ENCODE assay signal across 8 mouse cellular contexts in genomic region chr6:91776543-91776942, GRCm38 (mm10). TPM values are rescaled to one million over a fixed set of nuclear protein-coding genes. Genes with fewer than 3 reads are reported as not detected.
DNase-seq lines count a peak whose midpoint lies in the region; ATAC-seq and TF ChIP-seq lines count a peak whose summit lies in the region.

No protein-coding gene starts in this region.

- no peaks in the 10 kb centered on the region for H3K27me3 ChIP-seq in heart, adult 2 months (ENCODE audit: control insufficient read depth, insufficient read depth, low read length)
- H3K27me3 ChIP-seq in heart, embryonic 11.5 days (ENCODE audit: control insufficient read depth, insufficient read depth, low read length) = 0 out of 2 replicates have a peak, but pooled peaks cover 4% of the 10 kb centered on the region
- H3K27me3 ChIP-seq in kidney, embryonic 16.5 days (ENCODE audit: insufficient read depth, low read length) = no peaks in the 10 kb centered on the region
- H3K27me3 ChIP-seq in lung, embryonic 16.5 days (ENCODE audit: control insufficient read depth, insufficient read depth, low read depth, low read length) = no peaks in the 10 kb centered on the region; the same call in 1 of the 2 replicates

- H3K4me1 ChIP-seq in heart, adult 2 months (ENCODE audit: control insufficient read depth, insufficient read depth, low read length) = no peaks in the 10 kb centered on the region
- no peaks in the 10 kb centered on the region for H3K4me1 ChIP-seq in heart, embryonic 11.5 days (ENCODE audit: control insufficient read depth, insufficient read depth, low read length)
- H3K4me1 ChIP-seq in kidney, embryonic 16.5 days (ENCODE audit: insufficient read depth, low read length) = no peaks in the 10 kb centered on the region
- H3K4me1 ChIP-seq in lung, embryonic 16.5 days (replicated peaks; ENCODE audit: control insufficient read depth, insufficient read depth, low read length) = no peaks in the 10 kb centered on the region

- H3K27ac ChIP-seq in heart, adult 2 months = no peak overlapping the region
- no peak overlapping the region for H3K27ac ChIP-seq in heart, embryonic 11.5 days (ENCODE audit: low read depth, low read length)
- H3K27ac ChIP-seq in kidney, embryonic 16.5 days (ENCODE audit: low read length) = no peak overlapping the region
- no peak overlapping the region for H3K27ac ChIP-seq in lung, embryonic 16.5 days (ENCODE audit: low read length)

- H3K4me3 ChIP-seq in heart, adult 2 months = no peak overlapping the region
- H3K4me3 ChIP-seq in heart, embryonic 11.5 days (ENCODE audit: low read depth, low read length) = no peak overlapping the region
- no peak overlapping the region for H3K4me3 ChIP-seq in kidney, embryonic 16.5 days (ENCODE audit: low read length)
- no peak overlapping the region for H3K4me3 ChIP-seq in lung, embryonic 16.5 days (ENCODE audit: low read length)

- H3K9ac ChIP-seq in heart, adult 2 months (ENCODE audit: low read depth, low read length) = no peak overlapping the region
- no peak overlapping the region for H3K9ac ChIP-seq in heart, embryonic 11.5 days (ENCODE audit: low read depth, low read length)
- H3K9ac ChIP-seq in kidney, embryonic 16.5 days (replicated peaks; ENCODE audit: low read length) = no peak overlapping the region
- H3K9ac ChIP-seq in lung, embryonic 16.5 days (ENCODE audit: low read length) = no peak overlapping the region

- no peaks in the 10 kb centered on the region for H3K9me3 ChIP-seq in heart, embryonic 11.5 days (replicated peaks; ENCODE audit: control insufficient read depth, low read length)
- no peaks in the 10 kb centered on the region; the same call in 1 of the 2 replicates for H3K9me3 ChIP-seq in kidney, embryonic 16.5 days (ENCODE audit: low read length)
- no peaks in the 10 kb centered on the region for H3K9me3 ChIP-seq in lung, embryonic 16.5 days (ENCODE audit: control insufficient read depth, low read length)

- DNase-seq in heart, adult 2 months = peak; percentile 53 to 63
- DNase-seq in embryo, embryonic 10 days (ENCODE audit: low spot score) = peak; percentile 81
- DNase-seq in gastrocnemius, postnatal 36 days = peak; percentile 51
- DNase-seq in retina, embryonic 14.5 days (ENCODE audit: low spot score) = peak; percentile 86

- no peak; the same call in 1 of the 2 replicates for ATAC-seq in heart, embryonic 11.5 days (replicated peaks; ENCODE audit: insufficient number of reproducible peaks, low FRiP score, low TSS enrichment)
- ATAC-seq in activated CD4-positive, CD25-positive, alpha-beta regulatory T cell, adult 4 months = peak; percentile 69
- peak; percentile 84 for ATAC-seq in kidney, embryonic 16.5 days (ENCODE audit: low FRiP score, low TSS enrichment)
- ATAC-seq in lung, embryonic 16.5 days (ENCODE audit: low read depth) = peak; percentile 73; the same call in 1 of the 2 replicates

- H3K79me2 ChIP-seq in heart, adult 2 months (replicated peaks; ENCODE audit: control insufficient read depth, insufficient read depth, low read length) = no peaks in the 10 kb centered on the region

- TF ChIP-seq POLR2A in heart, adult 2 months (IDR thresholded peaks at IDR 0.05; ENCODE audit: insufficient read depth, low read depth, low read length) = no peak

- no peak overlapping the region for H3K4me2 ChIP-seq in heart, embryonic 11.5 days
- H3K4me2 ChIP-seq in kidney, embryonic 16.5 days (replicated peaks; ENCODE audit: low read depth, low read length) = no peak overlapping the region
- no peak overlapping the region for H3K4me2 ChIP-seq in lung, embryonic 16.5 days (ENCODE audit: low read depth, low read length)

- 16% methylated on average over 9 of the region's 9 CpGs for WGBS in heart, adult 2 months
- WGBS in heart, embryonic 11.5 days (ENCODE audit: insufficient replicate concordance) = 15% methylated on average over 9 of the region's 9 CpGs
- WGBS in kidney, embryonic 16.5 days = 14% methylated on average over 9 of the region's 9 CpGs
- WGBS in lung, embryonic 16.5 days = 11% methylated on average over 9 of the region's 9 CpGs

- TF ChIP-seq EP300 in heart, adult 2 months (IDR thresholded peaks at IDR 0.05; ENCODE audit: insufficient read depth, low read depth, low read length) = peak; percentile 76; the same call in 1 of the 2 replicates

- H3K36me3 ChIP-seq in heart, adult 2 months (ENCODE audit: control insufficient read depth, insufficient read depth, low read length) = no peaks in the 10 kb centered on the region
- peaks cover 4% of the 10 kb centered on the region; the same call in 1 of the 2 replicates for H3K36me3 ChIP-seq in heart, embryonic 11.5 days (ENCODE audit: control insufficient read depth, insufficient read depth, low read length)
- no peaks in the 10 kb centered on the region for H3K36me3 ChIP-seq in kidney, embryonic 16.5 days (ENCODE audit: insufficient read depth, low read length)
- no peaks in the 10 kb centered on the region for H3K36me3 ChIP-seq in lung, embryonic 16.5 days (ENCODE audit: control insufficient read depth, insufficient read depth, low read length)

- intact Hi-C loops in heart, adult 2 months (cut with DNase I) = loop anchor here (1.0 to 5.0 kb wide), 2 partner anchors 76 to 291 kb away; no protein-coding TSS in a partner anchor
- intact Hi-C loops in gastrocnemius, postnatal 36 days (cut with DNase I) = loop anchor here (1.0 kb wide), 1 partner anchor 77 kb away; no protein-coding TSS in a partner anchor

- TF ChIP-seq CTCF in heart, adult 2 months (IDR thresholded peaks at IDR 0.05) = peak; percentile 100

RNA-seq across cellular contexts. Expression of gene Grip2, which starts 50.5 kb away (rescaled TPM):
- total RNA-seq in heart, adult 2 months (2021) = 10 to 100 TPM in 1 of 2 experiments, 1 to 10 TPM in 1; 8.5 to 12.4 TPM
- polyA plus RNA-seq in heart, adult 2 months (2012; rRNA removed) = 25.2 and 37.9 TPM in 2 replicates
- 4.5 and 6.2 TPM in 2 replicates for polyA plus RNA-seq in heart, embryonic 11.5 days (2014; fragmentation: Nextera tagmentation; extraction: Ambion mirVana)
- polyA plus RNA-seq in activated CD4-positive, CD25-positive, alpha-beta regulatory T cell, adult 4 months (2017; shearing (Covaris generic)) = under 1 TPM; 0.17 to 0.19 TPM
- total RNA-seq in gastrocnemius, postnatal 36 days (2021) = 1 to 10 TPM; 2.4 to 3.3 TPM
- 0.59 and 0.84 TPM in 2 replicates for polyA plus RNA-seq in kidney, embryonic 16.5 days (2015; fragmentation: Nextera tagmentation; extraction: Ambion mirVana)
- polyA plus RNA-seq in lung, embryonic 16.5 days (2015; fragmentation: Nextera tagmentation; extraction: Ambion mirVana) = 0.46 and 0.69 TPM in 2 replicates
